In the genomic region with DNA sequence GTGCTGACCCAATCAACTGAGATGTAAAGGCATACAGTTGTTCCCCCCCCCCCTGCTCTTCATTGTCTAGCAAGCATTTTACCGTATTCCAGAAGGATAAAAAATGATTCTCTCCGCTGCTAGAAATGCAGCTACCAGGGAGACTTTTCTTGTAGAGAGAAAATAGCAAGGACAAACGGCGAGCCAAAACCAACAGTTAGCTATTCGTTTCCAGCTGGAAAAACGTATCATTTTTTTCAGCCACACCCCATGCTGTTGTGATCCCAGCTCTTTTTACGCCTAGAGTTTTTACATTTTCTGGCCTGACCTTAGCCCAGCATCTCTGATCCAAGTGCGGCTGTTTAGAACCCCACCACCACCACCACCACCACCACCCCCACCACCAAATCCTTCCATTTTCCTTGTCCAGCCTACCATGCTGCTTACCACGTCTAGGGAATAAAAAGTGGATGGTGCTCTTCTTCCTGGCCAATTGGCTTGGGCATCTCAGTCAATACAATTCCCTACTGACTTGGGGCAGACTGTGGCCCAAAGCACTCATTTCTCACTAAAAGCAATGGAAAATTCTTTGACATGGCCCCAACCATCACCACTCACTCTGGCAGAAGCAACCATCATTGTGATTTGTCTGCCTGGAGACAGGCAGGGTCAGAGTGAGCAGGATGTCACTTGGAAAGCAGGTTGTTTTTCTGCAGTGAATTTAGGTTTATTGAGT, we compare ENCODE assay signal across 26 mouse cellular contexts. TPM values are rescaled to one million over a fixed set of nuclear protein-coding genes. Genes with fewer than 3 reads are reported as not detected.
DNase-seq lines count a peak whose midpoint lies in the region; ATAC-seq and TF ChIP-seq lines count a peak whose summit lies in the region.
"Had no signal": no experiment of that assay in that cellular context is flagged by ENCODE, and none has a peak within 500 bp of the region (broad histone marks: within the 10 kb centered on the region; RNA-seq: fewer than 3 reads in every experiment).

No protein-coding gene starts in this region.

- peak; percentile 51 to 67 for DNase-seq in heart, adult 18-20 months
- peak; percentile 65 for DNase-seq in kidney, postnatal 0 days (ENCODE audit: low spot score)
- DNase-seq in kidney, adult 8-10 months: no peak
- no peak for DNase-seq in neural tube, embryonic 10.5 days (ENCODE audit: extremely low spot score, low spot score)
- DNase-seq in forebrain, postnatal 0 days: no peak
- DNase-seq: adrenal gland, postnatal 36 days; B cell, adult 2 months; cerebellum, adult 11-12 months; cerebellum, postnatal 10 days; layer of hippocampus, adult 9-11 months; liver, embryonic 13.5 days; lung, adult 2 months; lung, postnatal 14 days; right cerebral cortex, postnatal 14 days; spleen, adult 18-20 months had no signal

- no peak overlapping the region for H3K9ac ChIP-seq in heart, embryonic 12.5 days
- H3K9ac ChIP-seq in kidney, postnatal 0 days (ENCODE audit: low read depth, low read length): no peak overlapping the region
- no peak overlapping the region for H3K9ac ChIP-seq in embryonic facial prominence, embryonic 15.5 days
- H3K9ac ChIP-seq in forebrain, postnatal 0 days: no peak overlapping the region
- H3K9ac ChIP-seq: embryonic facial prominence, embryonic 12.5 days; kidney, embryonic 15.5 days; liver, embryonic 13.5 days; midbrain, embryonic 12.5 days had no signal

- H3K4me3 ChIP-seq in heart, embryonic 12.5 days: no peak overlapping the region
- no peak overlapping the region for H3K4me3 ChIP-seq in kidney, postnatal 0 days (replicated peaks; ENCODE audit: low read depth, low read length)
- H3K4me3 ChIP-seq in embryonic facial prominence, embryonic 15.5 days (replicated peaks): no peak overlapping the region
- H3K4me3 ChIP-seq in forebrain, postnatal 0 days (ENCODE audit: low read depth, low read length): no peak overlapping the region
- H3K4me3 ChIP-seq: embryonic facial prominence, embryonic 12.5 days; kidney, embryonic 15.5 days; liver, embryonic 13.5 days; midbrain, embryonic 12.5 days had no signal

- H3K4me2 ChIP-seq in heart, embryonic 12.5 days: no peak overlapping the region
- H3K4me2 ChIP-seq in kidney, postnatal 0 days (ENCODE audit: low read length): no peak overlapping the region
- no peak overlapping the region for H3K4me2 ChIP-seq in embryonic facial prominence, embryonic 15.5 days (replicated peaks)
- no peak overlapping the region for H3K4me2 ChIP-seq in forebrain, postnatal 0 days (ENCODE audit: low read depth)
- H3K4me2 ChIP-seq: embryonic facial prominence, embryonic 12.5 days; kidney, embryonic 15.5 days; liver, embryonic 13.5 days; midbrain, embryonic 12.5 days had no signal

- H3K27me3 ChIP-seq in heart, embryonic 12.5 days (replicated peaks): no peaks in the 10 kb centered on the region
- no peaks in the 10 kb centered on the region for H3K27me3 ChIP-seq in kidney, postnatal 0 days (ENCODE audit: insufficient read depth, low read length)
- H3K27me3 ChIP-seq in embryonic facial prominence, embryonic 15.5 days: no peaks in the 10 kb centered on the region
- H3K27me3 ChIP-seq in forebrain, postnatal 0 days (ENCODE audit: insufficient read depth, low read length): no peaks in the 10 kb centered on the region
- H3K27me3 ChIP-seq: CH12.LX; embryonic facial prominence, embryonic 12.5 days; kidney, embryonic 15.5 days; liver, embryonic 13.5 days; midbrain, embryonic 12.5 days; Patski had no signal

- 84% methylated on average over 9 of the region's 9 CpGs for WGBS in heart, embryonic 12.5 days
- 68% methylated on average over 9 of the region's 9 CpGs for WGBS in kidney, postnatal 0 days
- 69% methylated on average over 9 of the region's 9 CpGs for WGBS in embryonic facial prominence, embryonic 15.5 days
- 85% methylated on average over 9 of the region's 9 CpGs for WGBS in forebrain, postnatal 0 days

- no peaks in the 10 kb centered on the region for H3K4me1 ChIP-seq in heart, embryonic 12.5 days (replicated peaks)
- H3K4me1 ChIP-seq in kidney, postnatal 0 days (replicated peaks; ENCODE audit: insufficient read depth, low read length): no peaks in the 10 kb centered on the region
- H3K4me1 ChIP-seq in embryonic facial prominence, embryonic 15.5 days: no peaks in the 10 kb centered on the region
- H3K4me1 ChIP-seq in forebrain, postnatal 0 days (ENCODE audit: insufficient read depth): no peaks in the 10 kb centered on the region
- H3K4me1 ChIP-seq: embryonic facial prominence, embryonic 12.5 days; kidney, embryonic 15.5 days; midbrain, embryonic 12.5 days had no signal

- no peak for TF ChIP-seq CTCF in kidney, postnatal 0 days (IDR thresholded peaks at IDR 0.05; ENCODE audit: low read depth)
- no peak for TF ChIP-seq CTCF in forebrain, postnatal 0 days (IDR thresholded peaks at IDR 0.05; ENCODE audit: low read depth)

- no peaks in the 10 kb centered on the region for H3K36me3 ChIP-seq in heart, embryonic 12.5 days
- H3K36me3 ChIP-seq in kidney, postnatal 0 days (ENCODE audit: insufficient read depth, low read length): no peaks in the 10 kb centered on the region
- H3K36me3 ChIP-seq in embryonic facial prominence, embryonic 15.5 days: no peaks in the 10 kb centered on the region
- H3K36me3 ChIP-seq in forebrain, postnatal 0 days (ENCODE audit: insufficient read depth): no peaks in the 10 kb centered on the region
- H3K36me3 ChIP-seq: embryonic facial prominence, embryonic 12.5 days; G1E; kidney, embryonic 15.5 days; liver, embryonic 13.5 days; midbrain, embryonic 12.5 days had no signal

- no peaks in the 10 kb centered on the region; the same call in 1 of the 2 replicates for H3K9me3 ChIP-seq in heart, embryonic 12.5 days (replicated peaks)
- H3K9me3 ChIP-seq in kidney, postnatal 0 days (replicated peaks; ENCODE audit: low read length): no peaks in the 10 kb centered on the region
- no peaks in the 10 kb centered on the region for H3K9me3 ChIP-seq in embryonic facial prominence, embryonic 15.5 days (replicated peaks)
- no peaks in the 10 kb centered on the region for H3K9me3 ChIP-seq in forebrain, postnatal 0 days (ENCODE audit: low read length)
- H3K9me3 ChIP-seq: embryonic facial prominence, embryonic 12.5 days; G1E; kidney, embryonic 15.5 days; liver, embryonic 13.5 days; midbrain, embryonic 12.5 days had no signal

- ATAC-seq in heart, embryonic 12.5 days (ENCODE audit: insufficient number of reproducible peaks, low FRiP score): no peak
- no peak for ATAC-seq in kidney, postnatal 0 days (replicated peaks; ENCODE audit: low FRiP score, low read depth)
- no peak for ATAC-seq in embryonic facial prominence, embryonic 15.5 days (ENCODE audit: insufficient number of reproducible peaks, low FRiP score, low TSS enrichment, low read depth)
- ATAC-seq in forebrain, postnatal 0 days: no peak
- ATAC-seq: forebrain, embryonic 16.5 days; hindbrain, postnatal 0 days; intestine, embryonic 16.5 days; Patski had no signal

- H3K27ac ChIP-seq in heart, embryonic 12.5 days (ENCODE audit: poor library complexity, severe bottlenecking): no peak overlapping the region
- no peak overlapping the region for H3K27ac ChIP-seq in kidney, postnatal 0 days
- peak overlapping the region; percentile 48 for H3K27ac ChIP-seq in embryonic facial prominence, embryonic 15.5 days (replicated peaks)
- no peak overlapping the region for H3K27ac ChIP-seq in forebrain, postnatal 0 days (ENCODE audit: low read depth, low read length)
- H3K27ac ChIP-seq: embryonic facial prominence, embryonic 12.5 days; hindbrain, postnatal 0 days; kidney, embryonic 15.5 days; liver, embryonic 13.5 days; midbrain, embryonic 12.5 days had no signal

RNA-seq across cellular contexts. Expression of a gene that starts 55.9 kb away (rescaled TPM):
- 100 to 1,000 TPM; 212 to 240 TPM for total RNA-seq in heart, adult 18-20 months (2021)
- polyA plus RNA-seq in heart, embryonic 12.5 days (2016; fragmentation: Nextera tagmentation; extraction: Ambion mirVana): 79.3 and 84.2 TPM in 2 replicates
- polyA plus RNA-seq in kidney, postnatal 0 days (2015; fragmentation: Nextera tagmentation; extraction: Ambion mirVana): 24.0 and 26.0 TPM in 2 replicates
- 36.4 and 37.8 TPM in 2 replicates for polyA plus RNA-seq in embryonic facial prominence, embryonic 15.5 days (2015; fragmentation: Nextera tagmentation; extraction: Ambion mirVana)
- total RNA-seq in forebrain, postnatal 0 days (2014; rRNA removed): 23.0 and 32.1 TPM in 2 replicates
- polyA plus RNA-seq in forebrain, postnatal 0 days (2015; fragmentation: Nextera tagmentation; extraction: Ambion mirVana): 8.8 and 14.9 TPM in 2 replicates

Comparison
In these comparisons a context has a peak if more than half of its experiments do, and no peak if none do; other contexts are left out.
1. DNase-seq: peak in heart, adult 18-20 months (2 of 2) and kidney, postnatal 0 days (single experiment); none in kidney, adult 8-10 months (0 of 2), neural tube, embryonic 10.5 days (single experiment) and forebrain, postnatal 0 days (single experiment).